Mouse (Mus musculus) MEL (cell line): Measurements from ENCODE around the gene Cldn19. TPM values are rescaled to one million over a fixed set of nuclear protein-coding genes. Genes with fewer than 3 reads are reported as not detected.
"Not testable (repeated sequence)": the region's sequence is repeated elsewhere in the genome, so short reads cannot be mapped to it uniquely, and the experiment has no call there.

Experiments used
- DNase-seq: peaks from one replicate; pipeline ENCODE4 v3.0.0; 2011; ENCODE audit warnings: low read depth, low spot score
- H3K27ac ChIP-seq: 2 replicates; pipeline ENCODE4 v1.5.1; 2012; ENCODE audit warnings: low read depth, mild to moderate bottlenecking, control low read depth, low read length, moderate library complexity; ENCODE audit not compliant: control insufficient read depth
- H3K27me3 ChIP-seq, 2 experiments: fragments of 150-350 bp in 1 of 2; sonication (generic) in 1 of 2; 2 replicates each; pipeline ENCODE4 v1.6.1; 2012; ENCODE audit warnings: low read length in 2 of 2, mild to moderate bottlenecking in 2 of 2, improper control_type of control experiment in 1 of 2, moderate library complexity in 1 of 2; ENCODE audit not compliant: insufficient read depth in 2 of 2, control insufficient read depth in 1 of 2
- H3K36me3 ChIP-seq, 2 experiments: 2 replicates each; pipeline ENCODE4 v1.6.1; 2012 to 2014; ENCODE audit warnings: low read length in 2 of 2, improper control_type of control experiment in 1 of 2, inconsistent platforms in 1 of 2, mild to moderate bottlenecking in 1 of 2; ENCODE audit not compliant: insufficient read depth in 2 of 2, control insufficient read depth in 1 of 2
- H3K4me1 ChIP-seq, 2 experiments: fragments of 150-350 bp in 1 of 2; sonication (generic) in 1 of 2; 2 replicates each; pipeline ENCODE4 v1.6.1; 2012; ENCODE audit warnings: low read length in 2 of 2, improper control_type of control experiment in 1 of 2, mild to moderate bottlenecking in 1 of 2; ENCODE audit not compliant: insufficient read depth in 2 of 2, control insufficient read depth in 1 of 2
- H3K4me3 ChIP-seq, 2 experiments: fragments of 150-350 bp in 1 of 2; sonication (generic) in 1 of 2; 2 replicates each; pipeline ENCODE4 v1.5.1; 2012; ENCODE audit warnings: low read depth in 2 of 2, low read length in 2 of 2, mild to moderate bottlenecking in 2 of 2, moderate library complexity in 2 of 2, control low read depth in 1 of 2, improper control_type of control experiment in 1 of 2; ENCODE audit not compliant: control insufficient read depth in 1 of 2, insufficient read depth in 1 of 2
- H3K79me2 ChIP-seq: 2 replicates; pipeline ENCODE4 v1.6.1; 2012; ENCODE audit warnings: mild to moderate bottlenecking, low read length, moderate library complexity; ENCODE audit not compliant: control insufficient read depth, poor library complexity, insufficient read depth
- H3K9ac ChIP-seq: 2 replicates; pipeline ENCODE4 v1.6.1; 2012; ENCODE audit warnings: low read depth, mild to moderate bottlenecking, control low read depth, low read length, moderate library complexity; ENCODE audit not compliant: control insufficient read depth, poor library complexity, severe bottlenecking
- H3K9me3 ChIP-seq: fragments of 150-350 bp; sonication (generic); replicated peaks from 2 replicates; pipeline ENCODE4 v1.6.1; 2012; ENCODE audit warnings: mild to moderate bottlenecking, low read length, improper control_type of control experiment, moderate library complexity; ENCODE audit not compliant: insufficient read depth
- BHLHE40 ChIP-seq: IDR thresholded peaks from 2 replicates; pipeline ENCODE4 v1.6.1; 2012; ENCODE audit warnings: low read depth, mild to moderate bottlenecking, inconsistent platforms, low read length, improper control_type of control experiment, borderline replicate concordance
- CHD1 ChIP-seq: IDR thresholded peaks from 2 replicates; pipeline ENCODE4 v1.6.1; 2012; ENCODE audit warnings: low read depth, mild to moderate bottlenecking, inconsistent platforms, low read length, improper control_type of control experiment
- E2F4 ChIP-seq: IDR thresholded peaks from 2 replicates; pipeline ENCODE4 v1.6.1; 2011; ENCODE audit warnings: low read depth, low read length, improper control_type of control experiment, borderline replicate concordance
- EP300 ChIP-seq, 2 experiments: IDR thresholded peaks; 2 replicates each; pipeline ENCODE4 v1.6.1; 2011; ENCODE audit warnings: improper control_type of control experiment in 2 of 2, low read length in 2 of 2, low read depth in 1 of 2, mild to moderate bottlenecking in 1 of 2
- ETS1 ChIP-seq: IDR thresholded peaks from 2 replicates; pipeline ENCODE4 v1.6.1; 2012; ENCODE audit warnings: low read depth, mild to moderate bottlenecking, inconsistent platforms, low read length, improper control_type of control experiment, moderate library complexity
- GATA1 ChIP-seq: IDR thresholded peaks from 2 replicates; pipeline ENCODE4 v1.6.1; 2011; ENCODE audit warnings: low read depth, low read length, improper control_type of control experiment
- HCFC1 ChIP-seq: IDR thresholded peaks from 2 replicates; pipeline ENCODE4 v1.6.1; 2012; ENCODE audit warnings: low read depth, mild to moderate bottlenecking, inconsistent platforms, low read length, improper control_type of control experiment, moderate library complexity
- KAT2A ChIP-seq: conservative IDR thresholded peaks from 2 replicates; pipeline ENCODE4 v1.6.1; 2012; ENCODE audit warnings: low read depth, low read length, improper control_type of control experiment, inconsistent platforms
- MAFK ChIP-seq: IDR thresholded peaks from 2 replicates; pipeline ENCODE4 v1.6.1; 2011; ENCODE audit warnings: low read depth, mild to moderate bottlenecking, low read length, improper control_type of control experiment, borderline replicate concordance
- MAZ ChIP-seq: IDR thresholded peaks from 2 replicates; pipeline ENCODE4 v1.6.1; 2012; ENCODE audit warnings: low read depth, mild to moderate bottlenecking, inconsistent platforms, low read length, improper control_type of control experiment
- MEF2A ChIP-seq: IDR thresholded peaks from 2 replicates; pipeline ENCODE4 v1.6.1; 2014; ENCODE audit warnings: low read depth, mild to moderate bottlenecking, inconsistent platforms, low read length, improper control_type of control experiment; ENCODE audit not compliant: poor library complexity, insufficient replicate concordance, severe bottlenecking; ENCODE audit errors: extremely low read depth
- MXI1 ChIP-seq: IDR thresholded peaks from 2 replicates; pipeline ENCODE4 v1.6.1; 2011; ENCODE audit warnings: mild to moderate bottlenecking, low read depth, low read length, improper control_type of control experiment
- MYB ChIP-seq: IDR thresholded peaks from 2 replicates; pipeline ENCODE4 v1.6.1; 2011; ENCODE audit warnings: mild to moderate bottlenecking, low read depth, low read length, improper control_type of control experiment
- POLR2A ChIP-seq, 2 experiments: IDR thresholded peaks; 2 replicates each; pipeline ENCODE4 v1.6.1; 2011 to 2012; ENCODE audit warnings: low read length in 2 of 2, mild to moderate bottlenecking in 2 of 2, control low read depth in 1 of 2, improper control_type of control experiment in 1 of 2, low read depth in 1 of 2, moderate library complexity in 1 of 2; ENCODE audit not compliant: control insufficient read depth in 1 of 2, insufficient read depth in 1 of 2, poor library complexity in 1 of 2
- POLR2AphosphoS2 ChIP-seq: IDR thresholded peaks from 2 replicates; pipeline ENCODE4 v1.6.1; 2011; ENCODE audit warnings: low read length, improper control_type of control experiment
- POLR2AphosphoS5 ChIP-seq: IDR thresholded peaks from 2 replicates; pipeline ENCODE4 v1.6.1; 2012; ENCODE audit warnings: low read depth, borderline replicate concordance, mild to moderate bottlenecking, inconsistent platforms, low read length, moderate library complexity, mixed read lengths
- RCOR1 ChIP-seq: IDR thresholded peaks from 2 replicates; pipeline ENCODE4 v1.6.1; 2012; ENCODE audit warnings: low read depth, mild to moderate bottlenecking, inconsistent platforms, low read length, improper control_type of control experiment
- SIN3A ChIP-seq: IDR thresholded peaks from 2 replicates; pipeline ENCODE4 v1.6.1; 2012; ENCODE audit warnings: low read length, improper control_type of control experiment, inconsistent platforms
- TAL1 ChIP-seq: IDR thresholded peaks from 2 replicates; pipeline ENCODE4 v1.6.1; 2012; ENCODE audit warnings: mild to moderate bottlenecking, inconsistent platforms, low read length, moderate library complexity, mixed read lengths
- TBP ChIP-seq: IDR thresholded peaks from 2 replicates; pipeline ENCODE4 v1.8.0; 2011; ENCODE audit warnings: low read depth, low read length, improper control_type of control experiment
- UBTF ChIP-seq: IDR thresholded peaks from 2 replicates; pipeline ENCODE4 v1.6.1; 2012; ENCODE audit warnings: low read depth, mild to moderate bottlenecking, inconsistent platforms, low read length, improper control_type of control experiment, moderate library complexity, borderline replicate concordance; ENCODE audit not compliant: insufficient read depth
- USF1 ChIP-seq: IDR thresholded peaks from 2 replicates; pipeline ENCODE4 v1.6.1; 2014; ENCODE audit warnings: low read depth, mild to moderate bottlenecking, inconsistent platforms, low read length, improper control_type of control experiment, moderate library complexity
- USF2 ChIP-seq, 2 experiments: IDR thresholded peaks; 2 replicates each; pipeline ENCODE4 v1.6.1; 2011 to 2012; ENCODE audit warnings: improper control_type of control experiment in 2 of 2, low read length in 2 of 2, borderline replicate concordance in 1 of 2, inconsistent platforms in 1 of 2, low read depth in 1 of 2, mild to moderate bottlenecking in 1 of 2; ENCODE audit not compliant: insufficient read depth in 1 of 2
- ZNF384 ChIP-seq: IDR thresholded peaks from 2 replicates; pipeline ENCODE4 v1.6.1; 2012; ENCODE audit warnings: low read depth, mild to moderate bottlenecking, inconsistent platforms, low read length, improper control_type of control experiment
- polyA plus RNA-seq, 2 experiments: library from polyadenylated mRNA; stranded (reverse) in 1 of 2; unstranded in 1 of 2; fragments of >175 nt in 1 of 2; fragments of >200 nt in 1 of 2; gene quantifications; 2 replicates each; pipeline versions ENCODE4 v1.2.1 to v1.2.4; 2012; ENCODE audit warnings: low replicate concordance in 2 of 2, low read depth in 1 of 2; ENCODE audit not compliant: insufficient read length in 2 of 2, insufficient read depth in 1 of 2, missing spikeins in 1 of 2
- total RNA-seq: library from RNA; depleted of rRNA; stranded (reverse); fragments of 300-350 nt; gene quantifications from 2 replicates; pipeline ENCODE4 v1.2.3, GENCODE M21; 2012

The Cldn19 gene
- total and polyA plus RNA-seq, 3 experiments = not detected

DNA sequence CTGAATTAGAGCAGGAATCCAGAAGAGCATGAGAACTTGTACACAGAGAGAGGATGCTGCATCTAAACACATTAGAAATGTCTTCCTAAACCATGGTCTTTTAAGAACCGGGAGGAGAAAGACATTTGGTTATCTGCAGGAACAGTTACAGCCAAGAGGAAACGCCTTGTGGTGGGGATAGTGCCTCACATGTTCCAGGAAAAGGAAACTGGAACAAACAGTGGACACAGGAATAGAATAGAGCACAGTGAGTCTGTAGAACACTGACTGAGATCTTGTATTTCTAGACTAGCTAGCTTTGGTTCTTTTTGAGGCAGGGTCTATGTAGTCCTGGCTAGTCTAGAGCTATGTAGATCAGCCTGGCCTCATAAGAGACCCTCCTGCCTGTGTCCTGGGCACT lies 20.0 kb downstream of the Cldn19 start:
- H3K27me3 ChIP-seq = no peaks in the 10 kb centered on the region
- no peak for TF ChIP-seq ZNF384
- TF ChIP-seq POLR2AphosphoS2 = no peak; the same call in 1 of the 2 replicates
- TF ChIP-seq MAZ = no peak
- 0 out of 2 replicates have a peak, but pooled peaks have one; percentile 13 for TF ChIP-seq GATA1
- no peak for TF ChIP-seq KAT2A
- no peak for TF ChIP-seq CHD1
- no peak for TF ChIP-seq MEF2A
- no peak for TF ChIP-seq SIN3A
- peak; percentile 13 to 16; a peak in 1 of 4 replicates for TF ChIP-seq EP300 (IDR thresholded peaks at IDR 0.05; ENCODE audit: low read depth in 1 of 2, low read length in 2 of 2)
- no peak for TF ChIP-seq UBTF
- TF ChIP-seq E2F4 = no peak
- no peak for TF ChIP-seq TBP
- no peak for TF ChIP-seq USF1
- TF ChIP-seq MAFK = no peak
- TF ChIP-seq USF2 (IDR thresholded peaks at IDR 0.05; ENCODE audit: borderline replicate concordance in 1 of 2, insufficient read depth in 1 of 2, low read depth in 1 of 2, low read length in 2 of 2) = no peak
- no peak for TF ChIP-seq HCFC1
- no peak for TF ChIP-seq BHLHE40
- peak; percentile 56 for TF ChIP-seq TAL1
- no peak for TF ChIP-seq ETS1
- TF ChIP-seq MYB = no peak
- no peak for TF ChIP-seq POLR2AphosphoS5
- H3K4me1 ChIP-seq = no peaks in the 10 kb centered on the region
- H3K36me3 ChIP-seq = peaks cover 21 to 31% of the 10 kb centered on the region in 2 experiments
- DNase-seq = peak; percentile 51
- H3K79me2 ChIP-seq = no peaks in the 10 kb centered on the region
- peak overlapping the region; percentile 7; the same call in 1 of the 2 replicates for H3K27ac ChIP-seq
- H3K9ac ChIP-seq = no peak overlapping the region
- H3K9me3 ChIP-seq = no peaks in the 10 kb centered on the region
- H3K4me3 ChIP-seq = no peak overlapping the region

- no peak overlapping the region for H3K9ac ChIP-seq
- H3K4me3 ChIP-seq = no peak overlapping the region
- no peaks in the 10 kb centered on the region for H3K79me2 ChIP-seq
- TF ChIP-seq MAZ (no peak), MAFK (no peak), EP300 (IDR thresholded peaks at IDR 0.05; ENCODE audit: low read depth in 1 of 2, low read length in 2 of 2) (no peak), POLR2AphosphoS5 (no peak), HCFC1 (no peak), RCOR1 (no peak), POLR2A (IDR thresholded peaks at IDR 0.05; ENCODE audit: control insufficient read depth in 1 of 2, insufficient read depth in 1 of 2, low read depth in 1 of 2, low read length in 2 of 2, poor library complexity in 1 of 2) (no peak), POLR2AphosphoS2 (0 out of 2 replicates have a peak, but pooled peaks have one; percentile 70), ZNF384 (peak; percentile 59; the same call in 1 of the 2 replicates), MEF2A (no peak), E2F4 (no peak), TAL1 (no peak), MXI1 (no peak)
- no peaks in the 10 kb centered on the region for H3K9me3 ChIP-seq
- H3K27me3 ChIP-seq = no peaks in the 10 kb centered on the region
- H3K27ac ChIP-seq = no peak overlapping the region
- no peaks in the 10 kb centered on the region for H3K4me1 ChIP-seq
- H3K36me3 ChIP-seq = peaks cover 21 to 34% of the 10 kb centered on the region in 2 experiments
- no peak for DNase-seq
Observed at GRCm38 (mm10) chr4:119275726-119276125, 20.5 kb downstream of the Cldn19 start.

DNA sequence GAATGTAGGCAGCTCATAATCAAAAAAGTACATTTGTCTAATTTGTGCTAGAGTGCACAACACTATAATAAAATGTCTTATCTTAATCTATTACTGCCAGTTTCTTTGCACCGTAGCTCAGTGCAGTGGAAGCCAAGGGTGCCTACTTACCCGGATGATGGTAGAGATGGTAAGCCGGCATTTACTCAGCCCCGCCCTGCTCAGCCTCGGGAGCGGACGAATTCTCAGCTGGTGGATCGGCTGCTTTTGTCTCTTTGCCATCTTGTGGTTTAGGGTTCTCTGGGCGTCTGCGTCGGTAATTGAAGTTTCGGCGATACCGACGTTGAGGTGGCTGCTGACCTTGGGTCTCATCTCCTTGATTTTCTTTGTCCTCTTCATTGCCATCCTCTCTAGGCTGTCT lies 23.6 kb downstream of the Cldn19 start:
- not testable (repeated sequence) for H3K9me3 ChIP-seq, H3K4me3 ChIP-seq, H3K9ac ChIP-seq, H3K27me3 ChIP-seq, DNase-seq, H3K4me1 ChIP-seq, H3K27ac ChIP-seq
- H3K36me3 ChIP-seq = peaks cover 28 to 49% of the 10 kb centered on the region in 2 experiments
- H3K79me2 ChIP-seq = peaks cover 11% of the 10 kb centered on the region; the same call in 1 of the 2 replicates
